Mouse (Mus musculus) frontal cortex, adult (tissue): ENCODE data around the gene Lhb.

ENCODE experiments used
- ATAC-seq: cut with Nextera tagmentation; 2 replicates; pipeline ENCODE4 v1.9.2; 2017; ENCODE audit warnings: mild to moderate bottlenecking, moderate library complexity, mixed read lengths; ENCODE audit not compliant: low TSS enrichment

Lhb gene

GRCm38 (mm10) chr7:45413864-45414739, 6.5 kb upstream of the Lhb start:
- no peak for ATAC-seq

- ATAC-seq, result no peak
These were observed 5.8 kb upstream of the Lhb start for GRCm38 (mm10) chr7:45414740-45415224.

- ATAC-seq, result peak; percentile 62; the same call in 1 of the 2 replicates
These were observed 5.0 kb upstream of the Lhb start for GRCm38 (mm10) chr7:45415636-45416035.

GRCm38 (mm10) chr7:45417962-45418492, 2.6 kb upstream of the Lhb start:
- ATAC-seq, result no peak

- ATAC-seq, result no peak
These were observed 583 bp upstream of the Lhb start for GRCm38 (mm10) chr7:45419859-45420614.

- ATAC-seq, result no peak
These were observed 574 bp downstream of the Lhb start for GRCm38 (mm10) chr7:45421194-45421593.

GRCm38 (mm10) chr7:45426556-45426955, 5.9 kb downstream of the Lhb start:
- ATAC-seq, result no peak

- ATAC-seq, result no peak
These were observed 13.2 kb downstream of the Lhb start for GRCm38 (mm10) chr7:45433835-45434202.

- peak; percentile 90 for ATAC-seq
These were observed 13.8 kb downstream of the Lhb start, which contains the start of gene Gys1 for GRCm38 (mm10) chr7:45434203-45435015. Gys1 (plus strand) TSS chr7:45434844.

- ATAC-seq, result 0 out of 2 replicates have a peak, but pooled peaks have one; percentile 7
These were observed 14.4 kb downstream of the Lhb start for GRCm38 (mm10) chr7:45435038-45435437.

- no peak for ATAC-seq
These were observed 15.8 kb downstream of the Lhb start for GRCm38 (mm10) chr7:45436444-45436843.

GRCm38 (mm10) chr7:45437046-45437445, 16.4 kb downstream of the Lhb start:
- no peak for ATAC-seq

GRCm38 (mm10) chr7:45437521-45438276, 17.1 kb downstream of the Lhb start, which contains the start of gene Ruvbl2:
Ruvbl2 (minus strand) TSS chr7:45438096.
- ATAC-seq, result no peak

GRCm38 (mm10) chr7:45443526-45444420, 23.2 kb downstream of the Lhb start:
- ATAC-seq, result no peak

GRCm38 (mm10) chr7:45446589-45446988, 26.0 kb downstream of the Lhb start:
- no peak for ATAC-seq

- ATAC-seq, result no peak
These were observed 26.8 kb downstream of the Lhb start for GRCm38 (mm10) chr7:45447325-45447990.

- no peak for ATAC-seq
These were observed 29.4 kb downstream of the Lhb start for GRCm38 (mm10) chr7:45449974-45450373.

GRCm38 (mm10) chr7:45451344-45451982, 30.8 kb downstream of the Lhb start:
- peak; percentile 82 for ATAC-seq

GRCm38 (mm10) chr7:45454971-45455370, 34.4 kb downstream of the Lhb start:
- no peak for ATAC-seq
